Mouse (Mus musculus): ENCODE measurements around the gene Rsad2. TPM values are rescaled to one million over a fixed set of nuclear protein-coding genes. Genes with fewer than 3 reads are reported as not detected.
"Not testable (repeated sequence)": the region's sequence is repeated elsewhere in the genome, so short reads cannot be mapped to it uniquely, and the experiment has no call there.

Rsad2 gene
- total RNA-seq, 2 experiments from 2014 or later: 0.28 to 0.46 TPM

DNA sequence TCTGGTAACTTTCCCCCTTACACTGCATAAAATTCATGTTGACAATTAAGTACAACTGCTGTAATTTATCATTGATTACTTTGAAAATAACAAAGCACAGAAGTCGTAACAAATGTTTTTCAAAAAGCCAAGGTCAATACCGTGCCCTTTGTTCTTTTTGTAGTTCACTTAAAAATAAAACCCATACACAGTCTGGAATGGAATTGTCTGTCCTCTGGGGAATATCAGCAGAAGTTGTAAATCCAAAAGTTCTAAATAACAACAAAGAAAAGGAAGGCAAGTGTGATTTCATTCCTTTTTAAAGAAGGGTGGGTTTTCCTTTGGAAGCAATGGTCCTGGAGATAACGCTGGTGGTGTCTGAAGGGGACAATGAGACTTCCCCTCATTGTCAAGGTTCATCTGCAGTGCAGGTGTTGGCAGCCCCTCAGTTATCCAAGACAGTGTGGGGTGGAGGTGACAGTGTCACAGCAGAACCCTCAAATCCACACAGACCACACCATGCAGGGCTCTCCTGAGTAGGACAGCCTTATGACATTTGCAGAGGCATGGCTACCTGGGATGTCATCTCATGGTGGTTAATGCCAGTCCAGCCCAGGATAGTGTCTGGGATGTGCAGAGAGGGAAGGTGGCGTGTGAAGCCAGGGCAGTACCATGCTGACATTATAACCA is 9.7 kb downstream of the Rsad2 start:
- no peak for DNase-seq (ENCODE audit: low spot score)

DNA sequence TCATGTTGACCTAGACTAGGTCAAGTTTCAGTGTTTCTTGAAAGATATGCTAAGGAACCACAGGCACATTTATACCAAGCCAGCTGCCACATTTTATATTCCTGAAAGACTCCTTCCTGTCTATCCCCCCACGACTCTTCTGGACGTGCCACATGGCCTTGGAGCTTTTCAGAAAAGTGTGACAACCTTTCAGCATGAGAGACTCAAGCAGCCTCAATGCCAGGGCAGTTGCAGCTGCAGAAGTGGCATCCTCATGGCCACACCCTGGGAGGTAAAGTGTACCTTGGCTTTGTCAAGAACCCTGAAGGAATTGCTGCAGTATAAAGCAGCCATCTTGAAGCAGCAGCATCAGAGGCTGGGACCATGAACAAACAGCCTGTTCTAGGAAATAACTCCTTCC is 11.7 kb downstream of the Rsad2 start:
- no peak for DNase-seq (ENCODE audit: low spot score)

DNA sequence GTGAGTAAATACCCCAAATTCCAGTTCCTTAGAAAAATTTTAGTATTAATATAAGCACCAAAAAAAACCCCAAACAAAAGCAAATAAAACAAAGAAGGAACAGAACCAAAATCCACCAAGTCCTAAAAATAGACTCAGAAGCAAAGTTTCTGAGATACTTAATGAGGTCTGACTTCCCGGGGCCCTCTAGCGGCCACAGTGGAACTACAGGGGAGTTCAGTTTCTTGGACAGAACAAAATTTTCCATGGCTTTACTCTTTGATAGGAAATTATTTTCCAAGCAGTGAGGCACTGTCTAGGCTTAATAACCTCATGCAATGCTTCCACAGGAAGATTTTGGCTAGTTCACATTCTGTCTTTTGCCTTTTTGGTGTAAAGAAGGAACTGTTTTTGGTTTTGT is 12.2 kb downstream of the Rsad2 start:
- DNase-seq (ENCODE audit: low spot score): peak; percentile 85

DNA sequence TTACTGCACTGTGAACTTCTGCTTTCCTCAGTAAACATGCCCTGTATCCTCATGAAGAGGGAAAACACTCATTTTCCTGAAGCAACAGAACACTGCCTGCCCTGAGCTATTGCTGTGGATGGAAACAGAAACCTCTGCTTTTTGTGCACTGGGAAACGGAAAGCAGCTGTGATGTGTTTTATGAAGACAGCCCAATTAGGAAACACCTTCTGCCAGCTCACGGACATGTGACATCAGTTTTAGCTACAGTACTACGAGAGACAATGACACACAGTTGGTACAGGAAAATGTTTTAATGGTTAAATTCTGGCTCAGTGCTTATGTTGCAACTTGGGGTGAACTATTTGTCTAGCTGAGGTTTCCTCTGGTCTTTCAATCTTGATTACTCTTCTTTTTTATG is 16.9 kb downstream of the Rsad2 start:
- DNase-seq (ENCODE audit: low spot score): no peak

DNA sequence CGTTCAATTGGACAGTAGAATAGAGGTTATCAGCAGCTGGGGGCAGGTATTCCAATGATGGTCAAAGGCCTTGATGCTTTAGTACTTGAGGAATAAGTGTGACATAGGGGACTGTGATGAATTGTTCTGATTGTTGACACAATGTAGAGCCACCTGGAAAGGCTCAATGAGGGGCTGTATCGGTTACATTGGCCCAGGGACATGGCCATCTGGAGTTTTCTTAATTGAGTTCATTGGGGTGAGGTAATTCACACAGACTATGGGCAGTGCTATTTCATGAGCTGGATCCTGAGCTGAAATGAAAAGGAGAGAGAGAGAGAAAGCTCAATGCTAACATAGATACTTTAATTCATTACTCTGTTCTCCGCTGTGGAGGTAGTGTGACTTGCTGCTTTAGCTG is 18.3 kb downstream of the Rsad2 start:
- no peak for DNase-seq (ENCODE audit: low spot score)

DNA sequence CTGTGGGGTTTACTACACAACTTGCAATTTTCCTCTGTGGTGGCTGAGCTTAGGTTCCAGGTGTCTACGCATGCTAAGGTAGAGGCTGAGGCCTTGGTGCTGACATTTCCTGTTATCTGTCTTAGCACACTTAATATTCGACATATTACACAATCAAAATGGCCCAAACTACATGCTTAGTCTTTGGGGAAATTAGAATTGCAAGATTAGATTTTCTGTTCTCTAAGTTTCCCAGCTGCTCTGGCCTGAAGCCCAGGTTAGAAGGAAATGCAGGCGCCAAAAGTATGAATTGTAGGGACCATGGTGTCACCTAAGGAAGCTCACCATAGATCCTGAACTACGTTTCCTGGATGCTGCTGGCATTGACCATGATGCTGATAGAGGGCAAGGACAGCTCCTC is 19.9 kb downstream of the Rsad2 start:
- peak; percentile 51 for DNase-seq (ENCODE audit: low spot score)

DNA sequence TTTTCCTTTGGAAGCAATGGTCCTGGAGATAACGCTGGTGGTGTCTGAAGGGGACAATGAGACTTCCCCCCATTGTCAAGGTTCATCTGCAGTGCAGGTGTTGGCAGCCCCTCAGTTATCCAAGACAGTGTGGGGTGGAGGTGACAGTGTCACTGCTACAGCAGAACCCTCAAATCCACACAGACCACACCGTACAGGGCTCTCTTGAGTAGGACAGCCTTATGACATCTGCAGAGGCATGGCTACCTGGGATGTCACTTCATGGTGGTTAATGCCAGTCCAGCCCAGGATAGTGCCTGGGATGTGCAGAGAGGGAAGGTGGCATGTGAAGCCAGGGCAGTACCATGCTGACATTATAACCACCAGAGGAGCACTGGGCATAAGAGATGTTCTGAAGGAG is 27.5 kb downstream of the Rsad2 start:
- DNase-seq (ENCODE audit: low spot score): not testable (repeated sequence)

DNA sequence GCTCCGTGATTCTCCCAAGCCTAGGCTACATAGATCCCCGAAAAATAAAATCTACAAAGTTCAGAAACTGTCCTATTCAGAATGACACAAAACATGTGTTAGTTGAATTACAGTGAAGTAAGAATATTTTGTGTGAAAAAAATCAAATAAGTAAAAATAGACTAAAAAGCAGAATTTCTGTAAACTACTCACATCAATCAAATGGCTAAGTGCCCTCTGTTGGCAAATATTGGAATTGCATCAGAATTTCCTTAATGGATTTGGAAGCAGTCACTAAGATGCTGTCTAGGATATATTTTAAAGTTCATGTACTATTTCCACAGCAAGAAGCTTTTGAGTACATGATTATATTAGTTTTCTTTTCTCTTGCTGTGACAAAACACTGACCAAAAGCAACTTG is 31.4 kb downstream of the Rsad2 start:
- DNase-seq (ENCODE audit: low spot score): peak; percentile 38

DNA sequence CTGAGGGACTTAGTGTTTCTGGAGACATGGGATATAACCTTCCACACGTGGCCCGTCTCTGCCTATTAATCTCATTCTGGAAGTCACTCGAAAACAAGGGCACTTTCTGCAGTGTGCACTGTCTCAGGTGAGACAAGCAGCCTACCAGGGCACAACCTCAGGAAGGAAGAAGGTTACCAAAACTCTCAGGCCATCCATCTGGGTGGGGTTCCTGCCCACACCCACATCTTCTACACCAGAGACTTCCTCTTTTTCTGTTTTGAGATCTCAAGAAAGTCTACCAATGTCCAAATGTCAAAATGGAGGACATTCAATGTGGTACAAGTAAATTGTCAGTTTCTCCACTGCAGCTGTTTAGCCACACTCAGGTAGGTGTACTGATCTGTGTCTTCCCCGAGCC is 37.9 kb downstream of the Rsad2 start:
- DNase-seq (ENCODE audit: low spot score): no peak

DNA sequence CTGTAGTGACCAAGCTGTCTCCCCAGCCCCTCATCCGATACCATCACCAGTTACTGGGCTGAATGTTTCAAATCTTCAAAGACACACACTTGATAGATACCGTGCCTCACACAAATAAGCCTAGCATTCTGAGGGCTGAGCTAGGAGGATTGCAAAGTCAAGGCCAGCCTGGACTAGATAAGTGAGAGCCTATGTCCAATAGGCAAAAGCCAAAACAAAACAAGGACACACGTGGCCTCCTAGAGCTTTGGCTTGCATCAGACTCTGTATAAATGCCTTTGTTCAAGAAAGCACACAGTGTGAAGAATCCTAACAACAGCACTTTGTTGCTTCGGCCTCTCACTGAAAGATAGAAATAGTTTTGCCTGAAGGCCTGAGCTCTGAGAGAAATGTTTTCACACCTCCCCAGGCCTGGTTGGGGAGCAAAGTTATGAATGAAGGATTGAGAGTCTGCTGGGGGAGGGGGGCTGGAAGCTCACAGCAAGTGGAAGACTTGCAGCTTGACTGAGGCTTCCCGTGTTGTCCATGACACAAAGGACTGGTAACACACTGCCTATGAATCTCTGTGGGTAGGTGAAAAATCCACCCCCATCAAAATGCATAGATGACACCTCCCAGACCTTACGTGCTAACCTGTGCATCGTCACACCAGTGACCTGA is 39.5 kb downstream of the Rsad2 start:
- DNase-seq (ENCODE audit: low spot score): no peak

DNA sequence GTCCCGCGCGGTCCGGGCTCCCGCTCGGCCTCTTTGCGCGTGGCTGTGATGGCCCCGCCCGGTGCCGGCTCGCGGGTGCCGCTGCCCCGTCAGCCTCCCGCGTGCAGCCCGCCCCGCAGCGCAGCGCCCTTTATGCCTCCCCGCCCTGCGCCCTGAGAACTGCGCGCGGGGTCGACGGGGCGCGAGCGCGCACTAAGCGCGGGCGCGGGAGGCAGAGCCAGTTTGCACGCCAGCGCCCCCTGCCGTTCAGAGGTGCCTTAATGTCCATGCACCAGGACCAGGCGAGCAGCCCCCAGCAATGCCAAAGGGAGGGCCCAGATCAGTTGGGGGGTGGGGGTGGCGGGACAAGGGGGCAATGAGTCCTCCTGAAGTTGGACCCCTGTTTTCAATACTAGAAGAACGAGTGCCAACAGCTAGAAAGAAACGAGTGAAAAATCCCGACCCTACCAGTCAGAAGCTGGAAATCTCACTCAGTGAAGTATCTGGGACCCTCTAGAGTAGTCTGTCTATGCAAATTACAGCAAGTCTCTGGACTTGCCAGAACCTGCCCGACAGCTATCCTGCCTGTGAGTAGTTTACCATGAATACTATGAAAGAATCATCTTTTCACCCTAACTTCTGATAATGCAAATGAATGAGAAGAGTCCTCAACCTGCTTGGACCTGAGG is 41.0 kb downstream of the Rsad2 start, which contains the start of gene Rnf144a:
Rnf144a (minus strand) TSS at position 151 of the 668 bp plus-strand sequence.
- peak; percentile 85 for DNase-seq (ENCODE audit: low spot score)

DNA sequence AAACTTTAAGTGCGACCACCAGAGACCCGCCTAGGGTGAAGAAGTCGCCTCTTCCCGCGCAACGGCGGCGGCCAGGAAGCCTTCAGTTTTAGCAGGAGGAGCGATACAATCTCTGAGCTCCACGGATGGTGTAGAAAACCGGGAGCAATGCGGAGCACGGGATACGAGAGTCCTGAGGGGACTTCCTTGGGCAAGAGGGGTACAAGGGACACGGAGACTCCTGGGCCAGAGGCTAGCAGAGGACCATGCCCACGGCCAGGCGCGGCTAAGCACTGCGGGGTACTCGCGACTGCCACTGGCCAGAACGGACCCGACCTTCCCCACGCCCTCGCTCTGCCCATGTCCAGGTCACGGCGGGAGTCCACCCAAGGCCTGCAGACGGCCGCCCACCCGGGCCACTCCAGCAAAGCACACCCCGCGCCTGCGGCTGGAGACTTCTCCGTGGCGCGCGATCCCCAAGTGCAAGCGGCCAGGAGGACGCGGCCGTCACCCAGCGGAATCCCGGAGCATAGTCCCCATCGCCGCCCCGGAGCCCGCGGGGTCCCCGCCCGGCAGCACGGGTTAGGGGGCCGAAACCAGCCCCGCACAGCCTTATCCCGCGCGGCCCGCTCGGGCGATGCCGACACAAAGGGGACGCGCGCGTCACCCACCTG is 41.7 kb downstream of the Rsad2 start:
- DNase-seq (ENCODE audit: low spot score): peak; percentile 12

DNA sequence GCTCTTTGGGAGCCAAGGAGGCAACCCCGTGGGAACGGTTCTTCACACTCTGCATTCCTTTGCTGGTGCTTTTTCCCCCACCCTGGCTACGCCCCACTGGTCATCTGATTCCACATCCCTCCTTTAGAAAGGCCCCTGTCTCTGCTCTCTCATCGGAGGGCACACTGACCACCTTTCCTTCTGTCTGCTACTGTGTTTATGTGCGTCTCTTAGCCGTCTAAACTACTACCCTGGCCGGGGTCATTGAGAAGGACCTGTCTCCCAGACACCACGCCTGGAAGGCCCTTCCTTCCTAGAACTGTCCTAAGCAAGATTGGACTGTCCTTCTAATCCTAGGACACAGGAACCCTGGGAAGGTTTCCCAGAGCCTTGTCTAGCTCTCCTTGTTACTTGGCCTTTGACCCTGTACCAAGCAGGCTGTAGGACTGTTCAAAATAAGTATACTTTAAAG is 42.3 kb downstream of the Rsad2 start:
- DNase-seq (ENCODE audit: low spot score): no peak

DNA sequence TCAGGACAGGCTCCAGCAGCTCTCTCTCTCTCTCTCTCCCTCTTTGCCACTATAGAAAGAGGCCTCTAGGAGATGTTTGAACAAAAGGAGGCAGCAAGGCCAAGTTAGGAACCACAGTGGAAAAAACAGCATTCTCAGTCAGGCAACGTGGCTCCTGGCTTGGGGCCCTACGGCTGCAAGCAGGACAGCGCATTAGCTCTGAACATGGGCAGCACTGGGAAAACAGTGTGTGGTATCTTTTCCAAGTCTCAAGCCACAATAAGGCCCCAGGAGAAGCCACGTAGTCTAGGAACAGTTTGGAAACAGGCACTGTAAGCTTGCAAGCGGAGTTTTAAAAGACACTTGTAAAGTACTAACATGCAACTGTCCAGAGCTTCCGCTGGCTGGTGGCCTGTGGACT is 43.5 kb downstream of the Rsad2 start:
- peak; percentile 44 for DNase-seq (ENCODE audit: low spot score)

DNA sequence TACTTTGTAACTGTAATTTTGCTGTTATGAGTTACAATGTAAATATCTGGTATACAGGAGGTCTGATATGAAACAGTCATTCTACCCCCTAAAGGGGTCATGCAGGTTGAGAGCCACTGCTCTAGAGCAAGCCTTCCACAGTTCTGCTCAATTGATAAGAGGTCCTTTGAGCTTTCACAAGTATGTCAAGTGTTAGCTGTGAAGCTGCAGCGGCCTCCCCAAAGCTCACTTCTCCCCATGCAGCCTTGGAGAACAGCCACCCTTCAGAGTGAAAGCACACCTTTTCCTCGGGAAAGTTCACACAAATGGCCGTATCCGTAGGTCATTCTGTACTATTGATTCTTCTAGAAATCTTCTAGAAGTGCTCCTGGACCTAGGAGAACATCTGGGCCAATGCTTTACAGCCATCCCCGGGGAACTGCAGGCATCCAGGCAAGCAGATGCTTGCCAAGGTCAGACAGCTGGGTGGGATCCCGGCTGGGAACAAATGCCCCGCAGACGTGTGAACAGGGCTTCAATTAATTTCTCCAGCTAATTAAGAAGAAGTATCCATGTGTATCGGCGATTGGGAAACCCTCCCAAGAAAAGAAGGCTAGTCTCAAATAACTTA is 44.3 kb downstream of the Rsad2 start:
- DNase-seq (ENCODE audit: low spot score): no peak

DNA sequence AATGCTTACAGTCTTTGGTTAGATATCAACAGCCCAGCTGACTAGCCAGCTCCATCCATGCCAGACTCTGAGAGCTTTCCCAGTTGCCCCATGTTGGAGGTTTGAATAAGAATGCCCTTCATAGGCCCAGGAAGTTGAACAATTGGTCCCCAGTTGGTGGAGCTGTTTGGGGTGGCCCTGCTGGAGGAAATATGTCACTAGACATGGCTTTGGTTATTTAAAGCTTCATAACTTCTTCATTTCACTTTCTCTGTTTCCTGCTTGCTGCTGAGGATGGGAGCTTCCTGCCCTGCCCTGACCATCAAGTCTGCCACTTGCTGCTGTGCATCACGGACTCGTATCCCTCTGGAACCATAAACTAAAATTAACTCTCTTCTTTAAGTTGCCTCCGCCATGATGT is 45.8 kb downstream of the Rsad2 start:
- DNase-seq (ENCODE audit: low spot score): no peak

DNA sequence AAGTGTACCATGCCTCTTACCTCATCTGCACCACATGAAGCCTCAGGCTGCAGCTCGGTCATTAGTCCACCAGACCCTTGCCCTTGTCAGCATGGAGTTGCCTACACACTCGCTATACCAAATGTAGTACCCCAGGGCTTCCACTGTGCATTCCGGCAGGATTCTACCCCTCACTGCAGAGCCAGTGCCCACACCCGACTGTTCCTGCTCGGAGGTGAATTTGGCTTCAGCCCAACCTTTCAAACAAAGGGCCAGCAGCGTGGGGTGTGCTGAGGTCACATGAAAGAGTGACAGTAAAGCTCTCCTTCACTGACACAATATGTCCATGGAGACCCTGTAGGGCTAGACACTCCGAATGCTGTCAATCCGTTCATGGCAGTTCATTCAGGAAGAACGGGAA is 47.5 kb downstream of the Rsad2 start:
- DNase-seq (ENCODE audit: low spot score): no peak

DNA sequence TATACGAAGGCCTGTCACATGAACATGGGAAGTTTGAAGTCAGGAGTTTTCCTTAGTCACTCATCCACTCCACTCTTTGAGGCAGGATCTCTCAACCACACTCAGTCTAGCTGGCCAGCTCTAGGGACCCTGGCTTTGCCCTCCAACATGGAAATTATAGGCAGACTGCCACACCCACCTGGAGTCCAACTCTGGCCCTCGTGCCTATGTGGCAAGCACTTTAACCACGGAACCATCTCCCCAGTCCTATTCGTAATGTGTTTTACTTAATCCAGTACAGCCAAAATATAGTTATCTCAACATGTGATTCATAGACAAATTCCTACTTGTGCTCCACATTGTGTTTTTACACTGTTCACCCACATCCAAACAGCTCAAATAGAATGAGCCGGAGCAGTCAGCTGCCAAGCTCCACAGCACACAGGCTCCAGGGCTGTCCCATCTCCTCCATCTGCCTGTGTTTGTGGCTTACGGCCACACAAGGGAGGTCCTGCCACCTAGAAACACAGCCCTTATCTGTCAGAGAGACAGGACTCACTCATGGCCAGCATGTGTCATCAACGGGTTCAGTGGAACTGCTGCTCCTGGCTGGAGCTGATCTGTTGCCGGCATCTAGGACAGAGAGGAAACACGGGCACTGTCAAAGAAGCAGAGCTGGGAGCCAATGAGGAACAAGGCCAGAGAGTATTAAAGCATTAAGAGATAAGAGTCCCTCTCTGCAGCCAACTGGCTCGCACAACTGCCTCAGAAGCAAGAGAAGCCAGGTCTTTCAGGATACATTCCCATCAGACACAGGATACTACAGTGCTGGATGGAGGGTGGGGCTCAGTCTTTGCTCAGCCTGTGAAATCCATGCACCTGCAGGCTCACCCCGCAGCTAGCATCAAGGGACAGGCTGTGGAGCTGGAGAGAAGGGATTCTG is 51.2 kb downstream of the Rsad2 start:
- no peak for DNase-seq (ENCODE audit: low spot score)

DNA sequence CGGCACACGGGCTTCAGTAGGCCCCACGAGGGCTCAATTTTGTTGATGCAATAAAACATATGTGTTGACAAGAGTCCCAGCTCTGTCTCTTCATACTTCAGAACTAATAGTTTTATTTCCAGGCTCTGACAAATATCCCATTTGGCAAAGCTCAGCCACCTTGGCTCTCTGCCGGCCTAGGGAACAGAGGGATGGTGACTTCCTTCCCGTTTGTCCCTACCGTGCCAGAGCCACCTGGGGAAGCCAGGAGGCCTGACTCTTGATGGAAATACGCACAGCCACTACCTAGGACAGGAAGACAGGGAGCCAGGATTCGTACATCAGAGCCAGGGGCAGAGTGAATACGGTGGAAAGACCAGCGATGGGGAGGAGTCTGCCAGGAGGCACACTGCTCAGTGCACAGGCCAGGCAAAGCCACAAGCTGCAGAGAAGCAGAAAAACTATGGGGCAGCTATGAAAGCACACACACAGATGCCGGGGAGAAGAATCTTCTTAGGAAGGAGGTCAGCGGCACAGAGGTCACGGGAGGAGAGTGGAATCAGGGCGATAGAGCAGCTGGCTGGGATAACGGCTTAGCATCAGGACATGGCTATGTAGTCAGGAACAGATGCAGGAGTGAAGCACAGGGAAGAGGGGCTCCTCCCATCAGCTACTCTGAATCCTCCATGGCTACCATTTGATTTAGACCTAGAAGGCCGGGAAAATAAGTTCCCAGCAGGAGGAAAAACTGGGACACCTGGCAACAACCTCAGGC is 52.7 kb downstream of the Rsad2 start:
- DNase-seq (ENCODE audit: low spot score): peak; percentile 68
